Mouse (Mus musculus) stomach, postnatal 0 days (tissue): ENCODE data around the gene Irgc1.

Experiments used
- CTCF ChIP-seq: IDR thresholded peaks from 2 replicates; pipeline ENCODE4 v1.5.1; 2016; ENCODE audit warnings: antibody characterized with exemption, low read depth, mild to moderate bottlenecking, moderate library complexity
- EP300 ChIP-seq: optimal IDR thresholded peaks from 2 replicates; pipeline ENCODE3; 2016; ENCODE audit warnings: antibody characterized with exemption

- TF ChIP-seq CTCF (no peak), EP300 (no peak)
Observed at GRCm38 (mm10) chr7:24390512-24390911, 61.6 kb downstream of the Irgc1 start.
